Mouse (Mus musculus) stomach, postnatal 0 days (tissue): ENCODE results near the gene 6430531B16Rik.

Experiments used
- CTCF ChIP-seq: IDR thresholded peaks from 2 replicates; pipeline ENCODE4 v1.5.1; 2016; ENCODE audit warnings: antibody characterized with exemption, low read depth, mild to moderate bottlenecking, moderate library complexity
- EP300 ChIP-seq: optimal IDR thresholded peaks from 2 replicates; pipeline ENCODE3; 2016; ENCODE audit warnings: antibody characterized with exemption

GRCm38 (mm10) chr7:139972923-139973331, 5.6 kb downstream of the 6430531B16Rik start:
- TF ChIP-seq CTCF = no peak
- TF ChIP-seq EP300 = no peak
